Mouse (Mus musculus) E14TG2a.4 (cell line): ENCODE data around the gene Usp7.

Experiments
- H3K27me3 ChIP-seq: 2 replicates; pipeline ENCODE4 v1.6.1; 2014; ENCODE audit warnings: low read length, control low read depth; ENCODE audit not compliant: insufficient read depth
- H3K36me3 ChIP-seq: 2 replicates; pipeline ENCODE4 v1.6.1; 2014; ENCODE audit warnings: low read length, control low read depth; ENCODE audit not compliant: insufficient read depth
- H3K4me1 ChIP-seq: replicated peaks from 2 replicates; pipeline ENCODE4 v1.6.1; 2014; ENCODE audit warnings: low read depth, low read length, control low read depth
- H3K4me3 ChIP-seq: replicated peaks from 2 replicates; pipeline ENCODE4 v1.5.1; 2014; ENCODE audit warnings: mild to moderate bottlenecking, low read length
- H3K9me3 ChIP-seq: 2 replicates; pipeline ENCODE4 v1.6.1; 2014; ENCODE audit warnings: low read length, control low read depth
- CTCF ChIP-seq: conservative IDR thresholded peaks from 2 replicates; pipeline ENCODE4 v1.5.1; 2014; ENCODE audit warnings: low read length
- NANOG ChIP-seq: IDR thresholded peaks from 2 replicates; pipeline ENCODE4 v1.6.1; 2014; ENCODE audit warnings: borderline replicate concordance, low read length, mixed read lengths
- POU5F1 ChIP-seq: IDR thresholded peaks from 2 replicates; pipeline ENCODE4 v1.6.1; 2014; ENCODE audit warnings: low read length, borderline replicate concordance

Gene Usp7

GRCm38 (mm10) chr16:8672811-8673210 lies 119.3 kb downstream of the Usp7 start:
- Histone ChIP-seq H3K9me3 (no peaks in the 10 kb centered on the region), H3K4me3 (peak overlapping the region; percentile 92), H3K27me3 (peaks cover 16% of the 10 kb centered on the region), H3K4me1 (peaks cover 54% of the 10 kb centered on the region), H3K36me3 (peaks cover 15% of the 10 kb centered on the region)
- TF ChIP-seq POU5F1 (no peak), CTCF (no peak), NANOG (no peak)

GRCm38 (mm10) chr16:8672350-8672687 lies 119.8 kb downstream of the Usp7 start:
- no peak for TF ChIP-seq CTCF
- no peak for TF ChIP-seq NANOG
- no peak for TF ChIP-seq POU5F1
- H3K4me1 ChIP-seq: peaks cover 59% of the 10 kb centered on the region
- peak overlapping the region; percentile 92 for H3K4me3 ChIP-seq
- no peaks in the 10 kb centered on the region for H3K9me3 ChIP-seq
- H3K36me3 ChIP-seq: peaks cover 16% of the 10 kb centered on the region
- H3K27me3 ChIP-seq: peaks cover 16% of the 10 kb centered on the region

GRCm38 (mm10) chr16:8671551-8672349 lies 120.4 kb downstream of the Usp7 start, which contains the start of gene Carhsp1:
Gene Carhsp1, minus strand, starts transcription at chr16:8672155.
- peaks cover 16% of the 10 kb centered on the region for H3K36me3 ChIP-seq
- H3K4me1 ChIP-seq: peaks cover 65% of the 10 kb centered on the region
- H3K27me3 ChIP-seq: peaks cover 16% of the 10 kb centered on the region
- H3K4me3 ChIP-seq: peak within 1 kb of the TSS; percentile 92
- TF ChIP-seq POU5F1: no peak
- TF ChIP-seq CTCF: no peak
- TF ChIP-seq NANOG: no peak
- H3K9me3 ChIP-seq: no peaks in the 10 kb centered on the region

- H3K27me3 ChIP-seq: peaks cover 16% of the 10 kb centered on the region
- peaks cover 75% of the 10 kb centered on the region for H3K4me1 ChIP-seq
- TF ChIP-seq POU5F1: no peak
- no peak for TF ChIP-seq CTCF
- TF ChIP-seq NANOG: no peak
- H3K9me3 ChIP-seq: no peaks in the 10 kb centered on the region
- peak overlapping the region; percentile 92 for H3K4me3 ChIP-seq
- H3K36me3 ChIP-seq: peaks cover 28% of the 10 kb centered on the region
These were observed 121.8 kb downstream of the Usp7 start for GRCm38 (mm10) chr16:8670041-8671035.

- Histone ChIP-seq H3K9me3 (no peaks in the 10 kb centered on the region), H3K4me1 (peaks cover 84% of the 10 kb centered on the region), H3K27me3 (peaks cover 16% of the 10 kb centered on the region), H3K36me3 (peaks cover 31% of the 10 kb centered on the region), H3K4me3 (peak overlapping the region; percentile 52)
- TF ChIP-seq NANOG (no peak), POU5F1 (no peak), CTCF (no peak)
These were observed 122.7 kb downstream of the Usp7 start for GRCm38 (mm10) chr16:8669432-8669831.

- peaks cover 87% of the 10 kb centered on the region for H3K4me1 ChIP-seq
- H3K9me3 ChIP-seq: no peaks in the 10 kb centered on the region
- peak overlapping the region; percentile 7; the same call in 1 of the 2 replicates for H3K4me3 ChIP-seq
- peaks cover 42% of the 10 kb centered on the region for H3K36me3 ChIP-seq
- H3K27me3 ChIP-seq: peaks cover 11% of the 10 kb centered on the region
- TF ChIP-seq NANOG: no peak
- TF ChIP-seq POU5F1: no peak
- no peak for TF ChIP-seq CTCF
These were observed 123.7 kb downstream of the Usp7 start for GRCm38 (mm10) chr16:8668386-8668785.

- Histone ChIP-seq H3K4me1 (peaks cover 89% of the 10 kb centered on the region), H3K27me3 (peaks cover 6% of the 10 kb centered on the region), H3K4me3 (peak overlapping the region; percentile 54), H3K9me3 (no peaks in the 10 kb centered on the region), H3K36me3 (peaks cover 47% of the 10 kb centered on the region)
- no peak for TF ChIP-seq CTCF
- no peak for TF ChIP-seq NANOG
- TF ChIP-seq POU5F1: no peak
These were observed 124.3 kb downstream of the Usp7 start for GRCm38 (mm10) chr16:8667814-8668213.

- Histone ChIP-seq H3K4me1 (peaks cover 91% of the 10 kb centered on the region), H3K4me3 (peak overlapping the region; percentile 54), H3K36me3 (peaks cover 53% of the 10 kb centered on the region), H3K27me3 (0 out of 2 replicates have a peak, but pooled peaks cover under 1% of the 10 kb centered on the region), H3K9me3 (no peaks in the 10 kb centered on the region)
- TF ChIP-seq NANOG: no peak
- no peak for TF ChIP-seq POU5F1
- no peak for TF ChIP-seq CTCF
These were observed 124.8 kb downstream of the Usp7 start for GRCm38 (mm10) chr16:8667261-8667660.

GRCm38 (mm10) chr16:8666452-8666851 lies 125.7 kb downstream of the Usp7 start:
- TF ChIP-seq NANOG: no peak
- no peak for TF ChIP-seq POU5F1
- TF ChIP-seq CTCF: no peak
- H3K4me3 ChIP-seq: peak overlapping the region; percentile 35; the same call in 1 of the 2 replicates

More at GRCm38 (mm10) chr16:8666452-8666851, 125.7 kb downstream of the Usp7 start:
- Histone ChIP-seq H3K27me3 (no peaks in the 10 kb centered on the region), H3K36me3 (peaks cover 61% of the 10 kb centered on the region), H3K4me1 (peaks cover 99% of the 10 kb centered on the region), H3K9me3 (no peaks in the 10 kb centered on the region)
